Mouse (Mus musculus): ENCODE data around the gene Olfr371. TPM values are rescaled to one million over a fixed set of nuclear protein-coding genes. Genes with fewer than 3 reads are reported as not detected.

Olfr371 gene
- polyA plus RNA-seq (2017; shearing (Covaris generic)), result under 1 TPM in 1 of 2 experiments, not detected in 1; 0.37 TPM

DNA sequence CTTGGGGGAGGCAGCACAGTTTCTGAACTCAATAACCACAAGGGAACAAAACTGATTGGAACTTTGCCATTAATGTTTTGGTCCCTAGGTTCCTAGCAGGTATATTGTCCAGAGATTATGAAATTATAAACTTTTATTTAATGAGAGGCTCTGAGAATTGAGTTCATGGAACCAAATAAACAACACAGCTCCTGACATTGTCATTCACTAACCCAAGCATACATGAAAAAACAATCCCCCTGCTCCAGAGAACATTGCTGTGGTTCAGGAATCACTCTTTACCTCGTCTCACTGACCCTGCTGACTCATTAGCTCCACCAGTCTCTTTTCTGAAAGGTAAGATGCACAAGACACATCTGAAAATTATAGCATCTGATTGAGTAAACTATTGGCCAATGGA, at the start of gene Olfr371:
Olfr371 (plus strand) TSS at position 301 of the 400 bp plus-strand sequence.

Other genes with a start within 250 kb of the Olfr371 start
- gene Junb, start 247.3 kb upstream of the Olfr371 start, polyA plus RNA-seq (2017; shearing (Covaris generic)), result 100 to 1,000 TPM; 294 to 399 TPM
- 10 to 100 TPM in 1 of 2 experiments, 1 to 10 TPM in 1; 9.5 to 11.1 TPM for gene Hook2, start 235.4 kb upstream of the Olfr371 start, polyA plus RNA-seq (2017; shearing (Covaris generic))
- gene Best2, start 211.5 kb upstream of the Olfr371 start, polyA plus RNA-seq (2017; shearing (Covaris generic)), result not detected
- 10 to 100 TPM; 53.6 to 65.3 TPM for gene Asna1, start 200.7 kb upstream of the Olfr371 start, polyA plus RNA-seq (2017; shearing (Covaris generic))
- 100 to 1,000 TPM; 248 to 252 TPM for gene Trir, start 199.2 kb upstream of the Olfr371 start, polyA plus RNA-seq (2017; shearing (Covaris generic))
- 10 to 100 TPM; 20.7 to 25.3 TPM for gene Tnpo2, start 189.1 kb upstream of the Olfr371 start, polyA plus RNA-seq (2017; shearing (Covaris generic))
- gene Fbxw9, start 165.9 kb upstream of the Olfr371 start, polyA plus RNA-seq (2017; shearing (Covaris generic)), result 1 to 10 TPM; 4.5 to 7.0 TPM
- gene Gm5741, start 158.0 kb upstream of the Olfr371 start, polyA plus RNA-seq (2017; shearing (Covaris generic)), result 1 to 10 TPM; 1.5 to 2.8 TPM
- gene Dhps, start 154.2 kb upstream of the Olfr371 start, polyA plus RNA-seq (2017; shearing (Covaris generic)), result 100 to 1,000 TPM in 1 of 2 experiments, 10 to 100 TPM in 1; 77.6 to 102 TPM
- gene Wdr83os, start 145.2 kb upstream of the Olfr371 start, polyA plus RNA-seq (2017; shearing (Covaris generic)), result 100 to 1,000 TPM; 158 to 186 TPM
- gene Wdr83, start 144.7 kb upstream of the Olfr371 start, polyA plus RNA-seq (2017; shearing (Covaris generic)), result 10 to 100 TPM; 35.2 to 42.7 TPM
- 100 to 1,000 TPM; 104 to 165 TPM for gene Man2b1, start 142.7 kb upstream of the Olfr371 start, polyA plus RNA-seq (2017; shearing (Covaris generic))
- under 1 TPM in 1 of 2 experiments, not detected in 1; 0.17 TPM for gene Zfp791, start 102.9 kb upstream of the Olfr371 start, polyA plus RNA-seq (2017; shearing (Covaris generic))
- under 1 TPM; 0.10 to 0.28 TPM for gene Cks1brt, start 74.1 kb upstream of the Olfr371 start, polyA plus RNA-seq (2017; shearing (Covaris generic))
- gene Orc6, start 73.6 kb downstream of the Olfr371 start, polyA plus RNA-seq (2017; shearing (Covaris generic)), result 10 to 100 TPM; 25.2 to 38.3 TPM
- gene Vps35, start 73.8 kb downstream of the Olfr371 start, polyA plus RNA-seq (2017; shearing (Covaris generic)), result 10 to 100 TPM; 84.6 to 92.6 TPM
- 1 to 10 TPM in 1 of 2 experiments, under 1 TPM in 1; 0.21 to 1.2 TPM for gene Mylk3, start 160.4 kb downstream of the Olfr371 start, polyA plus RNA-seq (2017; shearing (Covaris generic))
- 10 to 100 TPM; 46.2 to 47.0 TPM for gene 4921524J17Rik, start 206.8 kb downstream of the Olfr371 start, polyA plus RNA-seq (2017; shearing (Covaris generic))